Mouse (Mus musculus): ENCODE measurements around the gene Plcd1.

The Plcd1 gene

DNA sequence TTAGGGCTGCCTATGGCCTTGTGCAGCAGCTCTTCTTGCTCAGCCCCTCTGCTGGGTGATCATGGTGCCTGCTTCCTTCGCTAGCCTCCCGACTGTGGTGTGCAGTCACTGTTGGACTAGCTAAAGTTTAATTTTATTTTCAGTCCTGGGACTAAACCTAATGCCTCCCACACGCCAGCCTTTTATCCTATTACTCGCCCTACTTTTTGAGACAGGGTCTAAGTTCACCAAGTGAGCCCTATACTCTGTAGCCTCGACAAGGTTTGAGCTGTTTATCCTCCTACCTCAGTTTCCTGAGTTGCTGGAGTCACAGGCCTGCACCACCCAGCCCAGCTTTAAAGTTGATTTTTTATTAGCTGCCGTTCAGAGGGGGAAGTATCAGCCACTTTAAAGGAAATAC lies 68.0 kb downstream of the Plcd1 start:
- no peak for DNase-seq (ENCODE audit: low spot score in 2 of 2)

DNA sequence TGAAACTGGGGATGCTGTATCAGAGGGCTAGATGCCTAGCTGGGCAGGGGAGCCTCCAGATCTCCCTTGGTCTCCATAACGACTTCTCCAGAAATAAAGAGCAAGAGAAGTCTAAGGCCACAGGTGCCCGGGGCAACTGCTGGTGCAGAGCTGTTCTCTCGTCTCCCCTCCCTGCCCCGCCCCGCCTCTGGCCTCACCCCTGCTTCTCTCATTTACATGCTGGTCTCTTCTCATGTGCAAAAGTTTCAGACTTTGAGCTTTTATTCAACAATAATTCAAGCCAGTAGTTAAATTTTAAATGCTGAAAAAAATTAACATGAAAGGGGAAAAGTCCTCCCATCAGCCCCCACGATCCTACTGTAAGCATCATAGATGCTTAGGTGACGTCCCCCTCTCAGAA lies 71.6 kb downstream of the Plcd1 start:
- no peak for DNase-seq (ENCODE audit: low spot score in 2 of 2)
